Mouse (Mus musculus) hindbrain, postnatal 0 days (tissue): ENCODE measurements at regions not wholly inside any gene's neighbourhood (a gene's known extent, or its start where the extent isn't known, plus 50 kb on each side); places are given as distances from the start of the nearest gene placed in this dataset.
A peak's percentile ranks its signal among the peaks of the same experiment; 100 is the strongest.

ENCODE experiments used
- ATAC-seq: fragments of 200-750 bp; cut with Nextera tagmentation; 2 replicates; pipeline ENCODE4 v1.8.0; 2017; ENCODE audit warnings: mild to moderate bottlenecking, moderate TSS enrichment, moderate library complexity
- DNase-seq: peaks from one replicate; pipeline ENCODE4 v3.0.0-alpha.2; 2015; ENCODE audit warnings: low spot score
- H3K27ac ChIP-seq: fragments of 300-500 bp; sonication (generic); 2 replicates; pipeline ENCODE4 v1.5.1; 2014; ENCODE audit warnings: mild to moderate bottlenecking
- H3K27me3 ChIP-seq: fragments of 300-500 bp; sonication (generic); 2 replicates; pipeline ENCODE4 v1.6.1; 2014; ENCODE audit warnings: low read length, mixed read lengths; ENCODE audit not compliant: insufficient read depth
- H3K36me3 ChIP-seq: fragments of 300-500 bp; sonication (generic); 2 replicates; pipeline ENCODE4 v1.6.1; 2014; ENCODE audit warnings: low read length, mixed read lengths; ENCODE audit not compliant: insufficient read depth
- H3K4me1 ChIP-seq: fragments of 300-500 bp; sonication (generic); 2 replicates; pipeline ENCODE4 v1.6.1; 2014; ENCODE audit warnings: antibody characterized with exemption, low read length, mixed read lengths; ENCODE audit not compliant: insufficient read depth
- H3K4me2 ChIP-seq: fragments of 300-500 bp; sonication (generic); 2 replicates; pipeline ENCODE4 v1.6.1; 2014; ENCODE audit warnings: low read depth, mild to moderate bottlenecking, low read length, moderate library complexity, mixed read lengths
- H3K4me3 ChIP-seq: fragments of 300-500 bp; sonication (generic); 2 replicates; pipeline ENCODE4 v1.5.1; 2014; ENCODE audit warnings: low read length
- H3K9ac ChIP-seq: fragments of 300-500 bp; sonication (generic); replicated peaks from 2 replicates; pipeline ENCODE4 v1.6.1; 2014; ENCODE audit warnings: mild to moderate bottlenecking, low read length, moderate library complexity, mixed read lengths
- H3K9me3 ChIP-seq: fragments of 300-500 bp; sonication (generic); 2 replicates; pipeline ENCODE4 v1.6.1; 2016; ENCODE audit warnings: low read length, mixed read lengths
- CTCF ChIP-seq: IDR thresholded peaks from 2 replicates; pipeline ENCODE4 v1.5.1; 2016; ENCODE audit warnings: antibody characterized with exemption, control low read depth, low read depth
- WGBS: fragments of 180-500 bp; shearing (Covaris S2); extraction: QIAGEN DNeasy Blood & Tissue Kit; methylation state at CpG from one replicate; pipeline ENCODE4 v1.1.7; 2014; 5-methylcytosine and 5-hydroxymethylcytosine counted together

DNA sequence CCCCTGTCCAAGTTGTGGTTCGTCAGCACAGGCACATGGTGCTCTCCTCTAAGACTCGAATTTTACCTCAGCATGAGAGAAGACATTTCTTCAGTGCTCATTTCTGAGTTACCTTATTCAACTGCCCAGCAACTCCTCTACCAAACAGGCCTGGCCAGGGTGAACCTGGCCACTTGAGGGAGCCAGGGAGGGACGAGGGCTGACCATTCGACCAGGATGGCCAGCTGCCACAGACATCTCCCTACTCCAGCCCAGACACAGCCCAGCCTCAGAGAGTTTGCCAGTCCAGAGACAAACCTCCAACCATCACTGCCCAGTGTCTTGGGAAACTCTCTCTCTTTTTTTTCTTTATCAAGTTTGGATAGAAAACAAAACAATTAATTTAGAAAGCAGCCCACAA lies 427.5 kb upstream of the Smim15 start:
- no peak overlapping the region for H3K9ac ChIP-seq
- TF ChIP-seq CTCF: peak; percentile 4; the same call in 1 of the 2 replicates
- no peak for ATAC-seq

DNA sequence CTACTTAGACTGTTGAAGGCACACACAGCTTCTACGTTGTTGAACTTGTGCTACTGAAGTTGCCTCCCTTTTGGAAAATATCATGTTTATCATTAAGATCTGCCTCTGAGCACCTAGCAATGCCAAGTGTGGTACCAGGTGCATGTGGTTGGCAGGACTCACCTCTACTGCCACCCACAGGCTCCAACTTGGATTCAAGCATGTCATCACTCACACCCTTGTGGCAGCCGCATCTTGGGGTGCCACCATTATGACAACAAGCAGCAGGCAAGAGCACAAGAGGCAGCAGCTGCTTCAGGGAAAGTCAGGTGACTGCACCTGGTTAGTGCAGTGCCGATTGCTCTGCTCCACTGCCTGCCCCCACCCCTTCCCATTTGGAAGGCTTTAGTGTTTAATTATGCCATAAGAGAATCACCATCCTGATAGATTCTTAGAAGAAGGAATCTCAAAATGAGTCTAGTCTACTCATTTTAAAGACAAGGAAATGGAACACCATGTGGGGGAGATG lies 435.2 kb upstream of the Smim15 start:
- H3K36me3 ChIP-seq: no peaks in the 10 kb centered on the region

More for the DNA sequence above, 427.5 kb upstream of the Smim15 start:
- 66% methylated on average over 4 of the region's 4 CpGs for WGBS
- no peaks in the 10 kb centered on the region for H3K27me3 ChIP-seq
- H3K4me3 ChIP-seq: no peak overlapping the region
- no peak for DNase-seq
- no peaks in the 10 kb centered on the region for H3K9me3 ChIP-seq
- H3K36me3 ChIP-seq: no peaks in the 10 kb centered on the region
- no peak overlapping the region for H3K4me2 ChIP-seq
- no peaks in the 10 kb centered on the region; the same call in 1 of the 2 replicates for H3K4me1 ChIP-seq
- no peak overlapping the region for H3K27ac ChIP-seq

DNA sequence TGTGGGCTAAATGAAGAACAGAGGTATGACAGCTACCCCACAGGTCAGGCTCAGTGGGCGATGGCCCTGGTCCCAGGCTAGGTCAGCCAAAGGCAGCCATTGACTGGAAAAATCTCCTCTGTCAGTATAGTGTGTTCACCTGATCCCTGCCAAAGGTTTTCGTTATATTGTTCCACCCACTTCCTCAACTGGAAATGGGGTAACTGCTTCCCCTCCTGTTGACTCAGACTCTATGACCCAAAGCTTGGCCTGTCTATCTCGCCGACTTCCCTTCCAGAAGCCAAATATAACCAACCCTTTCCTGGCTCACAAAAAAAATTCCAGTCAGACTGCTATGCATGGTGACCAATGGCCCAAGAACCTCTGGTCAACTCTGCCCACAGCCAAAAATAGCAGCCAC lies 437.0 kb upstream of the Smim15 start:
- WGBS: 76% methylated on average over 4 of the region's 4 CpGs
- Histone ChIP-seq H3K4me3 (no peak overlapping the region), H3K4me2 (no peak overlapping the region), H3K9me3 (no peaks in the 10 kb centered on the region), H3K27me3 (no peaks in the 10 kb centered on the region), H3K27ac (no peak overlapping the region), H3K9ac (no peak overlapping the region), H3K36me3 (no peaks in the 10 kb centered on the region), H3K4me1 (no peaks in the 10 kb centered on the region)
- ATAC-seq: no peak
- TF ChIP-seq CTCF: no peak
- no peak for DNase-seq

More for the DNA sequence above, 435.2 kb upstream of the Smim15 start:
- Histone ChIP-seq H3K4me3 (no peak overlapping the region), H3K27ac (no peak overlapping the region), H3K9ac (no peak overlapping the region), H3K9me3 (no peaks in the 10 kb centered on the region), H3K4me1 (no peaks in the 10 kb centered on the region), H3K27me3 (no peaks in the 10 kb centered on the region), H3K4me2 (no peak overlapping the region)
- ATAC-seq: peak; percentile 40; the same call in 1 of the 2 replicates
- DNase-seq: no peak
- WGBS: 72% methylated on average over 3 of the region's 3 CpGs
- peak; percentile 25 for TF ChIP-seq CTCF

DNA sequence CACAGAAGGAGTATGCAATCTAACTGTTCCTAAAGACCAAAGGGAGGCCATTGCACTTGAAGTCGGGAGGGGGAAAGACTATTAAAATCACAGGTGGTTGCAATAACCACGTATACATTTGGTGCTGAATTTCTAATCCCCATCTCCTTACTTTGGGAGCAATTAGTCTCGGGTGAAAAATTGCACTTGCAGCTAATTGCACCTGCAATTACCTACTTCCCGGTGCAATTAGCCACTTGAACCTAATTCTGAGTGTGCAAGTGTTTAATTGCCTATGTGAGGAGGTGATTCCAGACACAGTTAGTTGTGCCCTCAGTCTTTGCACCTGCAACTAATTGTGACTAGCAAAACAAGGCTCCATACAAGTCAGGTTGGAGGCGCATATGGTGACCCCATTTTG lies 442.1 kb upstream of the Smim15 start:
- H3K9me3 ChIP-seq: no peaks in the 10 kb centered on the region
- no peaks in the 10 kb centered on the region for H3K36me3 ChIP-seq
- H3K9ac ChIP-seq: no peak overlapping the region
- no peak for ATAC-seq
- no peak overlapping the region for H3K27ac ChIP-seq
- DNase-seq: no peak
- H3K4me1 ChIP-seq: no peaks in the 10 kb centered on the region
- no peak overlapping the region for H3K4me3 ChIP-seq
- no peak for TF ChIP-seq CTCF
- no peak overlapping the region for H3K4me2 ChIP-seq
- 77% methylated on average over 5 of the region's 5 CpGs for WGBS
- H3K27me3 ChIP-seq: no peaks in the 10 kb centered on the region

DNA sequence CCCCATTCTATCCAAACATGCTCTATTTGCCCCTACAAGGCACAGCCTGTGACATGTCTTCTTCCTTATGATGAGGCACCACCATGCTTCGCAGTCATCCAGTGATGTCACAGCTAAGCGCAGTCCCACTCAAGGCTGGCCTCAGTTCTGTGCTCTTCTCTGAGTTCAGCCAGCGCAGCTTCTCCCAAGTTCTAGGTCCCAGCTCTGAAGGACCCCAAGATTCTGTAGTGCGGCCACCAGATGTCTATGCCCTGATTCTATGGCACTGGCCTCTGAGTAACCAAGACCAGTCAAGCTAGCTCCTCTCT lies 443.2 kb upstream of the Smim15 start:
- H3K9ac ChIP-seq: no peak overlapping the region
- DNase-seq: no peak
- no peaks in the 10 kb centered on the region for H3K36me3 ChIP-seq
- H3K4me1 ChIP-seq: no peaks in the 10 kb centered on the region
- no peak overlapping the region for H3K4me3 ChIP-seq
- H3K9me3 ChIP-seq: no peaks in the 10 kb centered on the region
- TF ChIP-seq CTCF: no peak
- peak; percentile 52 for ATAC-seq
- H3K4me2 ChIP-seq: no peak overlapping the region; the same call in 1 of the 2 replicates
- 90% methylated on average over 4 of the region's 4 CpGs for WGBS
- H3K27me3 ChIP-seq: no peaks in the 10 kb centered on the region
- H3K27ac ChIP-seq: no peak overlapping the region

DNA sequence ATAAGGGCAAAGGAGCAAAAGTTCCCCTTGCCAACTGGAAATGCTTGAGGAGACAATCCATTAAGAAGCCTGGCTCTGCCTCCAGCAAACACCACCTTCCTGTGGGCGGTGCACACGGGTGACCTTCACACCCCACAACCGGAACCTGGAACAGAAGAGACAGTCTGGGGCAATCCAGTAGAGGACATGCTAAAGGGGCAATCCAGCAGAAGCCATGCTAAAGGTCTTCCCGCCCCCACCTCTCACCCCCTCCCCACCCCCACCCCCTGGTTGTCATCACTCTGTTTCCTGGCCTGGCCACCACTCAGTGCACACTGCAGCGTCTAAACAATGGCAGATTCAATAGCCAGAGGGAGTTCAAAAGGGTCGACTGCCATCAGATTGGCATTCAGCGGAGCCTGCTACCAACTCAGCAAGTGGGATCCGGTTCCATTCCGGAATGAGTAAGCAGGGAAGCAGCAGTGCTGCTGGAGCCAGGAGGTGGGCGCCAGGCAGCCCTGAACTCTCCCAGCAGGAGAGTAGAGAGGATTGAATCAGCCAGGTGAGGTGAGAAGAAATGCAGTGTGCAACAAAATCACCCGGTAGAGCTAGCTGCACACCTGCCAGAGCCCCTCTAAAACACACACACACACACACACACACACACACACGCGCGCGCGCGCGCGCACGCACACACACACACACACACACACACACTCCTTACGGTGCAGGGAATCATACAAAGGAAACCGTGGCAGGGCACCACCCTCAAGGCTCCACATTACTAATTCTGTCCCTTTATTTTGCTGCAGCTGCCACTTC lies 443.7 kb upstream of the Smim15 start:
- Histone ChIP-seq H3K36me3 (no peaks in the 10 kb centered on the region), H3K9ac (no peak overlapping the region), H3K4me3 (no peak overlapping the region), H3K4me1 (no peaks in the 10 kb centered on the region), H3K27me3 (no peaks in the 10 kb centered on the region), H3K9me3 (no peaks in the 10 kb centered on the region), H3K4me2 (peak overlapping the region; percentile 32), H3K27ac (no peak overlapping the region; the same call in 1 of the 2 replicates)
- ATAC-seq (peak; percentile 84), DNase-seq (peak; percentile 58)
- WGBS: 10% methylated on average over 13 of the region's 22 CpGs
- no peak; the same call in 1 of the 2 replicates for TF ChIP-seq CTCF

DNA sequence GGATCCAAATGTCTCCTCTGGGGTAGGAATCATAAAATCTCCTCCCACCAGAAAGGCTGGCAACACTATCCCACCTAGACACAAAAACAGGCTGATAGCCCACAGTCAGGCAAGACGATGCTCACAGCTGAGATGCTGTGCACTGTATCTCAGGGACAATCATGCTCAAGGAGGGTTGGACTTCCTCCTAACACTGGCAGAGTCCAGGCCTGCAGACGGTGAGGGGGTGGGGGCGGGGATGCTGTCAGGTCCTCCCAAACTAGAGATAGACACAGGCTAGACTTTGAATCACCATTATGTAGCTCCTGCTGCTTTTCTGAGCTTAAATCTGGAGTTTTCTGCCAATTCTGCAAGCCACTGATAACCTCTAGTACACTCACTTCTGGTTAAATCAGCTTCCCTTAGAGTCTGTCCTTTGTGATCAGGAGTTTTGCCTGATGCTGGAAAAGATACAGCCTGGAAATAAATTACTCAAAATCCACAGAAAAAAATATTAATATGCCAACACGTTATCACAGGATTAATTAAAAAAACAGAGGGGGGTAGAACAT lies 445.1 kb upstream of the Smim15 start:
- ATAC-seq: no peak

More for the DNA sequence above, 445.1 kb upstream of the Smim15 start:
- H3K9me3 ChIP-seq: no peaks in the 10 kb centered on the region
- H3K36me3 ChIP-seq: no peaks in the 10 kb centered on the region
- 40% methylated on average over 4 of the region's 4 CpGs for WGBS
- H3K9ac ChIP-seq: no peak overlapping the region
- no peak overlapping the region for H3K4me2 ChIP-seq
- DNase-seq: no peak
- no peak overlapping the region for H3K27ac ChIP-seq
- H3K4me1 ChIP-seq: no peaks in the 10 kb centered on the region
- no peak for TF ChIP-seq CTCF
- H3K27me3 ChIP-seq: no peaks in the 10 kb centered on the region
- H3K4me3 ChIP-seq: no peak overlapping the region
